Mouse (Mus musculus): Measurements from ENCODE around the gene Dchs2.

GRCm38 (mm10) chr3:83235061-83235460 lies 107.3 kb downstream of the Dchs2 start:
- TF ChIP-seq HCFC1 (IDR thresholded peaks at IDR 0.05; ENCODE audit: borderline replicate concordance, insufficient read depth, low read length) (no peak), ZNF384 (IDR thresholded peaks at IDR 0.05; ENCODE audit: low read depth, low read length) (no peak)

Data from ES-E14 (cell line).